ENCODE assay signal across 8 mouse cellular contexts in genomic region chr3:86110077-86110476, GRCm38 (mm10). TPM values are rescaled to one million over a fixed set of nuclear protein-coding genes. Genes with fewer than 3 reads are reported as not detected.
DNase-seq lines count a peak whose midpoint lies in the region; ATAC-seq lines count a peak whose summit lies in the region.

No protein-coding gene starts in this region.

- 17% methylated on average over 10 of the region's 10 CpGs for WGBS in kidney, embryonic 16.5 days

- H3K4me3 ChIP-seq in kidney, embryonic 16.5 days (ENCODE audit: low read length) = no peak overlapping the region

- peak; percentile 17 to 30 for DNase-seq in spleen, adult 18-20 months
- DNase-seq in spleen, adult 12 weeks (ENCODE audit: low spot score) = no peak
- DNase-seq in adrenal gland, postnatal 36 days = peak; percentile 59 to 68
- peak; percentile 69 for DNase-seq in lung, postnatal 36 days
- peak; percentile 20 to 49 for DNase-seq in urinary bladder, postnatal 36 days (ENCODE audit: low spot score in 2 of 2)
- no peak for DNase-seq in layer of hippocampus, postnatal 14 days (ENCODE audit: low spot score in 2 of 2)

- H3K9me3 ChIP-seq in kidney, embryonic 16.5 days (ENCODE audit: low read length) = no peaks in the 10 kb centered on the region

- H3K36me3 ChIP-seq in kidney, embryonic 16.5 days (ENCODE audit: insufficient read depth, low read length) = peaks cover 10% of the 10 kb centered on the region; the same call in 1 of the 2 replicates

- H3K27ac ChIP-seq in kidney, embryonic 16.5 days (ENCODE audit: low read length) = peak overlapping the region; percentile 29; the same call in 1 of the 2 replicates

- peak; percentile 99 for ATAC-seq in granulocyte monocyte progenitor cell, adult 5-6 weeks (replicated peaks; ENCODE audit: poor library complexity, severe bottlenecking)
- peak; percentile 69 for ATAC-seq in kidney, embryonic 16.5 days (ENCODE audit: low FRiP score, low TSS enrichment)

- peak overlapping the region; percentile 44 for H3K4me2 ChIP-seq in kidney, embryonic 16.5 days (replicated peaks; ENCODE audit: low read depth, low read length)

- no peak overlapping the region for H3K9ac ChIP-seq in kidney, embryonic 16.5 days (replicated peaks; ENCODE audit: low read length)

- peaks cover 12% of the 10 kb centered on the region; the same call in 1 of the 2 replicates for H3K4me1 ChIP-seq in kidney, embryonic 16.5 days (ENCODE audit: insufficient read depth, low read length)

- no peaks in the 10 kb centered on the region for H3K27me3 ChIP-seq in kidney, embryonic 16.5 days (ENCODE audit: insufficient read depth, low read length)

RNA-seq across cellular contexts. Expression of gene Rps3a1, which starts 32.4 kb away (rescaled TPM):
- 100 to 1,000 TPM; 819 TPM for total RNA-seq in adrenal gland, postnatal 36 days (2021)
- total RNA-seq in granulocyte monocyte progenitor cell, adult 5-6 weeks (2014; fragmentation: Nextera tagmentation) = 3,744 and 3,748 TPM in 2 replicates
- 6,425 and 6,963 TPM in 2 replicates for total RNA-seq in granulocyte monocyte progenitor cell, adult 5-6 weeks (2017)
- 1,116 and 1,127 TPM in 2 replicates for polyA plus RNA-seq in kidney, embryonic 16.5 days (2015; fragmentation: Nextera tagmentation; extraction: Ambion mirVana)
- 100 to 1,000 TPM; 373 to 374 TPM for total RNA-seq in layer of hippocampus, postnatal 14 days (2021)

Comparison
In these comparisons a context has a peak if more than half of its experiments do, and no peak if none do; other contexts are left out.
1. DNase-seq: peak in spleen, adult 18-20 months (2 of 2), adrenal gland, postnatal 36 days (2 of 2), lung, postnatal 36 days (single experiment) and urinary bladder, postnatal 36 days (2 of 2); none in spleen, adult 12 weeks (single experiment) and layer of hippocampus, postnatal 14 days (0 of 2).
2. RNA of gene Rps3a1, which starts 32.4 kb away (total RNA-seq): 3,744 to 6,963 TPM in granulocyte monocyte progenitor cell, adult 5-6 weeks; 819 TPM in adrenal gland, postnatal 36 days and 373 to 374 TPM in layer of hippocampus, postnatal 14 days; every median in the first group is over 4 times any median in the second.